Mouse (Mus musculus) E14TG2a.4 (cell line): ENCODE results near the gene Ebf3.

Experiments used
- CTCF ChIP-seq: conservative IDR thresholded peaks from 2 replicates; pipeline ENCODE4 v1.5.1; 2014; ENCODE audit warnings: low read length
- NANOG ChIP-seq: IDR thresholded peaks from 2 replicates; pipeline ENCODE4 v1.6.1; 2014; ENCODE audit warnings: borderline replicate concordance, low read length, mixed read lengths

GRCm38 (mm10) chr7:137277713-137278112, 36.5 kb downstream of the Ebf3 start:
- TF ChIP-seq CTCF (no peak), NANOG (no peak)
